Mouse (Mus musculus): ENCODE results near the gene Ppfibp2.

The Ppfibp2 gene

GRCm38 (mm10) chr7:107618028-107618992 is 23.3 kb downstream of the Ppfibp2 start:
- no peak for DNase-seq

- DNase-seq: no peak
These were observed 24.2 kb downstream of the Ppfibp2 start for GRCm38 (mm10) chr7:107619225-107619624.

DNA sequence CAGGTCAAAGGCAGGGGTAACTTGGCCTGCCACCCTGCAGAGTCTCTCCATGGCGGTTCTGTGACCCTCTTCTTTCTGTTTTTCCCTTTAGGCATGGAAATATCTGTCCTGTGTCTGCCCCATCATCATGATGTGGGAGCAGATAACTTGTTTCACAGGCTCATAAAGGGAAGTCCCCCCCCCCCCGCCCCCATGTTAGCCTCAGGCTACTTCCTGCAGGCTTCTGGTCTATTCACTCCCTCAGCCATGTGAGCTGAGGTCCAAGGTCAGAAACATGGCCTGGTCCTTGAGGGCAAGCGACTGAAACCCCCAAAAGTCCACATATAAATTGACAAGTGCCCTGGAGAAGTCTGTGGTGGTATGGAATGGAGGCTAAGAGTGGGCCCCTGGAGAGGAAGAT is 25.1 kb downstream of the Ppfibp2 start:
- DNase-seq: no peak

GRCm38 (mm10) chr7:107624432-107624831 is 29.4 kb downstream of the Ppfibp2 start:
- no peak for DNase-seq

GRCm38 (mm10) chr7:107625061-107625460 is 30.1 kb downstream of the Ppfibp2 start, which contains the start of gene 5330417H12Rik:
Gene 5330417H12Rik, minus strand, starts transcription at chr7:107625161.
- no peak for DNase-seq

- no peak for DNase-seq
These were observed 30.8 kb downstream of the Ppfibp2 start for GRCm38 (mm10) chr7:107625781-107626180.

DNA sequence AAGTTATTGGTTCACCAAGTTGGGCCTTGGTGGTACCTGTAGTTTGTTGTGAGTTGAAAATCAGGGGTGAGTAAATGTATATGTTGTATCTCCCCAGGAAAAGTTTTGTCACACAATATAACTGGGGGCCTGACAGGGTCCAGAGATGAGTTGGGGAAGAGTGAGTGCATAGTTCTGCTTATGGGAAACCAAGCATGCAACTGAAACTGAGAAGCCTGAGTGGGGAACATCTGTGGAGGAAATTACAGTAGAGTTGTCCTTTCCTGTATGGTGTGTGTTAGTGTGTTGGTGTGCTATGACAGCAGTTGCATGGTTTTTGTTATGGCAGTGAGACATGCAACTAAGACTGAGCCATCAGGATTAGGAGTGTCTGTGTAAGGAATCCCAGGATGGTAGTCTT is 33.4 kb downstream of the Ppfibp2 start:
- DNase-seq: no peak

DNA sequence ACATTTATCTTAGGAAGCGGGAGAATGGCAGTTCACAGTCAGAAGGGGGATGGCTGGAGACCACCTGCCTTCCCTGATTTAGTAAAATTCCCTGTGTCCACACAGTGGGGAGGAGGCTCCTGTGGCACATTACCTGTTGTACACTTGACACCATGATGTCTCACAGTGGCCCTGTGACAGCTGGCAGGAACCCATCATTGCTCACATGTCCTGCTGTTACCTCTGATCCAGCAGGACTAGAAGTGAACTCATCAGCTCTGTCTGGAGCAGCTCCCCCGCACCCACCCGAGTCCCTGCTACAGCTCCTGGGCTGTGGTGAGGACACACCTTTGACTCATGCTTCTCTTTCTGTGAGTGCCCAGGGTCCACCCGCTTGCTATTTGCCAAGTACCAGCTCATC is 38.2 kb downstream of the Ppfibp2 start:
- DNase-seq: no peak

DNA sequence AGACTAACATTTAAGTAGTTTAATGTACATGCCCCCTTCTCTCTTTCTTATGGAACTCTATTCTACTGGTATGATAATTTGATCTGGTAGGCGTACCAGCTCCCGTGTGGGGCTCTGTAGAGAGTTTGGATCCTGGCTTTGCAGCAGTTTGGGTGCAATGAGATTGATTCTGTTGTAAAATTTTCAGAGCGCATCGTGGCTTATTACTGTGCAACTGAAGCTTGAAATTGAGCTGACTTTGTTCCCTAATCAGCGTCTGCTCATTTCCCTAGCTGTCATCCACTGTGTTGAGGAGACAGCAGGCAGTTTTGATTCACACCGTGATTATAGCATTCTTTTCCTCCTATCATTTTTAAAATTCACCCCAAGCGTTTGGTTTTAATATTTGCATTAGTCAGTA is 42.4 kb downstream of the Ppfibp2 start:
- DNase-seq: no peak

GRCm38 (mm10) chr7:107638026-107638425 is 43.0 kb downstream of the Ppfibp2 start:
- no peak for DNase-seq

- no peak for DNase-seq
These were observed 47.7 kb downstream of the Ppfibp2 start for GRCm38 (mm10) chr7:107642586-107643275.

DNA sequence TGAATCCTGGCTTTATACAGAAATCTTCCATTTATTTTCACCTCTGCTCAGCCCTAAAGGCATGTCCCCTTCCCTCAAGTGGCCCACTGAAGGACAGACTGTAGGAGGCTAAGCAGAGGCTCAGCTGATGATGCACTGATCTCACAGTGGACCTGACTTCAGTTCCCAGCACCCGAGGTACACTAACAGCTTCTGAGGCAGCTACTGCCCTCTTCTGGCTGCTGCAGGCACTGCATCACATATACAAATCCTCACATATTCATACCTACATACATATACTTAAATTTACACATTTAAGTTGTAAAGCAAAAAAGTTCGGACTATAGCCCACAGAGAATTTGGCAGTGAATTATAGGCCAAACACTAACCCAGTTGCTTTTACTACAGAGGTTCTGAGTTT is 50.0 kb downstream of the Ppfibp2 start:
- no peak for DNase-seq

GRCm38 (mm10) chr7:107648937-107649688 is 54.1 kb downstream of the Ppfibp2 start:
- no peak for DNase-seq

GRCm38 (mm10) chr7:107649990-107650389 is 55.0 kb downstream of the Ppfibp2 start:
- DNase-seq: no peak

DNA sequence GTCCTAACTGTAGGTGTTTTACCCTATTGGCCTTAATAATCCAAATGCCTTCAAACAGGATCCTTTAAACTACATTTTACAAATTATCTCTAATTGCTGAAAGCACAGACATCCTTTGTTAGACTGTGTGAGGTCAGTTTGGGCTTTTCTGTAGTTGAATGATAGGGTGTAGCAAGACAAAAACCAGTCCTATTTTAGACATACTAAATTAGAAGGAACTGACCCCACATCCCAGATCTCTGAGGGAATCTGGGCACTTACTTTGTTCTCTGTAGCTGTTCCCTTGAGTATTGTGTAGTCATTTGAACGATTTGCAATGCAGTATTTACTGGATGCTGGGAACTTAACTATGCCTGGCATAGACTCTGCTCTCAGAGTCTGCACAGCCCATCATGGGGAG is 56.8 kb downstream of the Ppfibp2 start:
- DNase-seq: no peak

- no peak for DNase-seq
These were observed 61.4 kb downstream of the Ppfibp2 start for GRCm38 (mm10) chr7:107656451-107656850.

DNA sequence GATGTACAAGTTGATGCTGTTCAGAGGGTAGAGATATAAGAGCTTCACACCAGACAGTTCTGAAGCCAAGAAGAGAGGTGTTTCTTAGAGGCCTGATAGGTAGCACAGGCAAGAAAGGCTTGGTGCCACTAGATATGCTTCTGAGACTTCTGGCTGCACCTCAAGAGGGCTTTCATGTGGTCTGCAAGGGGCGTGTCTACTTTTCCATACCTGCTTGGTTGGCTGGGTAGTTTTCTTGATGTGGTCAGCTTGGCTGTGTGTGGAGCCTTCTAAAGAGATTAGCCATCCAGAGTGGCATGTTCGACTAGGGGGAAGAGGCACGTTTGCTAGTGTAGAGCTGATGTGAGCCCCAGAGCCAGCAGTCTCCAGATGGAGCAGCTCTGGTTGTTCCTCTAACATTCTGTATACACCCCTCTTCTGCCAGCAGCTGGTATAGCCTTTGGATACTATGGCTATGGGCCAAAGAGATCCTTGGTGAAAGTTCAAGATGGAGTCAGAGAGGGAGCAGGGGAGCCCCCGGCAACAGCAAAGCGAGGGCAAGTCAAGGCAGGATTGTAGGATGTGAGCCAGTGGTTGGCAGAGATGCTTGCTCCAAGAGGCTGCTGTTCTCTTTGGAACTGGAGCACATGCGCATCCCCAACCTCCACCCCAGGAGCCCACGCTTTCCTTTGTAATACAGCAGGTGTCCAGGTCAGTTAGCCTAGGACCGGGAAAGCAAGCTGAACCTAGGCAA is 64.3 kb downstream of the Ppfibp2 start:
- DNase-seq: no peak

DNA sequence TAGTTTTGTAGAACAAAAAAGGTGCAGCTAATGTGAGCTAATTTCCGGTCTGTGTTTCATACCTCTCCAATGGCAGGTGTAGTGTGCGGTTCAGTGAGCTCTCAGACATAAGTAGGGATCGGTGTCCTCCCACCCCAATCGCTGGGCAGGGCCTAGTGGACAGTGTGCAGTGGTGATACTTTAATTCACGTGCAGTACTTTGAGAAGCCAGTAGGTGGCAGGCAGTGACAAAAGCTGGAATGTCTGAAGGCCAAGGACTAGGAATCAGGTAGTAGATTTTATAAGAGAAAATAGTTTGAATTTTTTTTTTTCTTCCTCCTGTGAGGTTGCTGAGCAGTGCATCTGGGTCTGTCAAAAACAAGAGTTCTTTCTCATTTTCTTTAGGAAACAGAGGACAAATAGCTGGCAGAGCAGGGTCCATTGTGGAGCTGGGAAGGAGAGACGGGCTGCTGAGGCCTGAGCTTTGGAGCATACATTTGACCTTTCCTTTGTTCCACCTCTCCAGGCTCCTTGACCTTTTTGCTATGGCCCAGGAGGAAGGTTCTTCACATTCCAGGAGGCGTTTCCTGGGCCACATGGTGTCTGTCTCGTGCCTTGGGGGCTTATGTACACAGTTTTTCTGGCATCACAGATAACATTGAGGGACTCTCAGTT is 66.3 kb downstream of the Ppfibp2 start:
- DNase-seq: peak; percentile 66 to 85

- peak in 1 of 2 experiments; percentile 28 for DNase-seq
These were observed 66.9 kb downstream of the Ppfibp2 start for GRCm38 (mm10) chr7:107661843-107662281.

GRCm38 (mm10) chr7:107663621-107664020 is 68.6 kb downstream of the Ppfibp2 start:
- no peak for DNase-seq

Data from kidney, postnatal 25 days (tissue).